Mouse (Mus musculus): ENCODE measurements around the gene Slc5a6. TPM values are rescaled to one million over a fixed set of nuclear protein-coding genes. Genes with fewer than 3 reads are reported as not detected.

Gene Slc5a6
- total and polyA plus RNA-seq, 3 experiments, result 9.0 to 17.1 (median 10.9) TPM

DNA sequence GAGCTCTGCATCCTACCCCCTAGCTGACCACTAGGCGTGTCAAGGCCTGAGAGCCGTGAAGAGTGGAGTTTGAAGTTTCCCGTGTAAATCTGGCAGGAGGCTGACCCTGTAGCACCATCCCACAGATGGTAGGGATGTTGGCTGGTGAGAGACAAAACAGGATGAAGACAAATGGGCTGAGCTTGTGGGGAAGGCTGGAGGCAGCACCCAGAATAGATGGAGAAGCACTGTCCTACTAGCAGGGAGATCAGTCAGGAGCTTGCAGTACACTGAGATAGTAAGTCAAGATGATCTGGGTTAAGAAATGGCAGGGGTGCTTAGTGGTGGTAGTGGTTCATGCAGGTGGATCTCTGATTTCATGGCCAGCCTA lies 32.1 kb upstream of the Slc5a6 start:
- Histone ChIP-seq H3K4me2 (ENCODE audit: insufficient read depth, low read depth, poor library complexity, severe bottlenecking) (no peak overlapping the region), H3K27me3 (replicated peaks) (peaks cover 2% of the 10 kb centered on the region), H3K79me2 (replicated peaks; ENCODE audit: control insufficient read depth, extremely low read depth, insufficient read depth, poor library complexity, severe bottlenecking) (no peaks in the 10 kb centered on the region), H3K4me1 (ENCODE audit: control insufficient read depth in 1 of 2, insufficient read depth in 2 of 2) (peaks cover 13 to 29% of the 10 kb centered on the region in 2 experiments), H3K36me3 (replicated peaks in 1 of 2; ENCODE audit: control insufficient read depth in 1 of 2, insufficient read depth in 1 of 2, low read length in 1 of 2) (peaks cover 37 to 53% of the 10 kb centered on the region in 2 experiments), H3K27ac (ENCODE audit: insufficient read depth, low read depth) (no peak overlapping the region), H3K9me3 (replicated peaks; ENCODE audit: low read length) (no peaks in the 10 kb centered on the region), H3K9ac (ENCODE audit: insufficient read depth, low read depth) (no peak overlapping the region), H3K4me3 (replicated peaks in 1 of 3; ENCODE audit: low read depth in 2 of 3, low read length in 2 of 3, poor library complexity in 1 of 3) (no peak overlapping the region)
- TF ChIP-seq IRF4 (IDR thresholded peaks at IDR 0.05; ENCODE audit: low read depth, low read length) (no peak), BHLHE40 (IDR thresholded peaks at IDR 0.05; ENCODE audit: low read depth, low read length) (no peak), POLR2A (IDR thresholded peaks at IDR 0.05; ENCODE audit: low read depth, low read length) (no peak), MAZ (IDR thresholded peaks at IDR 0.05; ENCODE audit: low read depth, low read length) (no peak), UBTF (IDR thresholded peaks at IDR 0.05; ENCODE audit: low read depth, low read length) (no peak), POLR2AphosphoS2 (IDR thresholded peaks at IDR 0.05; ENCODE audit: low read depth, low read length) (no peak), KAT2A (IDR thresholded peaks at IDR 0.05; ENCODE audit: insufficient replicate concordance, low read length) (no peak), ZNF384 (IDR thresholded peaks at IDR 0.05; ENCODE audit: low read depth, low read length) (no peak), ZMIZ1 (IDR thresholded peaks at IDR 0.05; ENCODE audit: low read depth, low read length) (no peak), TCF12 (IDR thresholded peaks at IDR 0.05; ENCODE audit: low read depth, low read length) (no peak), USF1 (IDR thresholded peaks at IDR 0.05; ENCODE audit: low read depth, low read length) (no peak), RCOR1 (conservative IDR thresholded peaks at IDR 0.05; ENCODE audit: low read depth, low read length) (no peak)
- in situ Hi-C loops (cut with MboI; ENCODE audit: low pct_ligation_motif_present, low pct_unique_long_range_greater_than_20kb, low sequenced_read_pairs), result no loop called here
- dilution Hi-C loops (cut with MboI; ENCODE audit: extremely low pct_ligation_motif_present, extremely low pct_unique_long_range_greater_than_20kb, low sequenced_read_pairs), result no loop called here
- no peak for DNase-seq (ENCODE audit: extremely low read depth)

DNA sequence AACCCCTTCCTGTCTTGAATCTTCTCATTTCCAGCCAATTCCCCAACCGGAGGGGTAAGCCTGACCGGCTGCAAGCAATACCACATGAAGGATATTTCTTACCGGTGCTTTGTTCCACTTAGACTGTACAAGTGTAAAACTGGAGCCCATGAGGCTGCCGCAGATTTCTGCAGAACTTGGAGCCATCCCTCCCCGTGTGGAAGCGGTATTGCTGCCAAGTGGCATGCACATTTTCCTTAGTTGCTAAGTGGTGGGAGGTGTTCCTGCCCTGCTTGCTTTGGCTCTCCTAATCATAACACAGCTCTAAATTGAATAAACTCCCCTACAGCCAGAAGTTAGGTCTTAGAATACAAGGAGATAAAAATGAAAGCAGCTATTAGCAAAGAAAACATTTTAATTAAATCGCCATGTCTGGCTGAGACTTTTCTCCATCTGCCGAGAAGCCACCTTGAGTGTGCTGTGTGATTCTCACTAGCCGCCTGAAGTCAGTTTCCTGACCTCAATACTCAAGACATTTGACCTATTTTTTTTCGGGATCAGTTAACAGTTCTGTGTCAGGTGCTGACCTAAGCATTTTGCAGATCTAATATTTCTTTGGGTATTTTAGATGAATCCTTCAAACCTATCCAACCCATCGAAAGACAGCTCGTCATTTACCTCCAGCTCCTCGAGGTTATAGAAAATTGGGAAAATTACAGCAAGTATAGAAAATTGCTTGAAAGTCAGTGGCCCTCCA lies 31.5 kb upstream of the Slc5a6 start:
- Histone ChIP-seq H3K9ac (ENCODE audit: insufficient read depth, low read depth) (no peak overlapping the region), H3K27ac (ENCODE audit: insufficient read depth, low read depth) (no peak overlapping the region), H3K9me3 (replicated peaks; ENCODE audit: low read length) (no peaks in the 10 kb centered on the region), H3K36me3 (replicated peaks in 1 of 2; ENCODE audit: control insufficient read depth in 1 of 2, insufficient read depth in 1 of 2, low read length in 1 of 2) (peaks cover 43 to 58% of the 10 kb centered on the region in 2 experiments), H3K4me2 (ENCODE audit: insufficient read depth, low read depth, poor library complexity, severe bottlenecking) (no peak overlapping the region), H3K79me2 (replicated peaks; ENCODE audit: control insufficient read depth, extremely low read depth, insufficient read depth, poor library complexity, severe bottlenecking) (no peaks in the 10 kb centered on the region), H3K27me3 (replicated peaks) (no peaks in the 10 kb centered on the region), H3K4me3 (replicated peaks in 1 of 3; ENCODE audit: low read depth in 2 of 3, low read length in 2 of 3, poor library complexity in 1 of 3) (no peak overlapping the region), H3K4me1 (ENCODE audit: control insufficient read depth in 1 of 2, insufficient read depth in 2 of 2) (peaks cover 13 to 29% of the 10 kb centered on the region in 2 experiments)
- in situ Hi-C loops (cut with MboI; ENCODE audit: low pct_ligation_motif_present, low pct_unique_long_range_greater_than_20kb, low sequenced_read_pairs), result no loop called here
- dilution Hi-C loops (cut with MboI; ENCODE audit: extremely low pct_ligation_motif_present, extremely low pct_unique_long_range_greater_than_20kb, low sequenced_read_pairs), result no loop called here
- no peak for DNase-seq (ENCODE audit: extremely low read depth)
- TF ChIP-seq HCFC1 (IDR thresholded peaks at IDR 0.05; ENCODE audit: low read depth, low read length) (no peak), MAFK (IDR thresholded peaks at IDR 0.05; ENCODE audit: insufficient replicate concordance, low read length) (peak; percentile 76)

Measured in CH12.LX (cell line).